Mouse (Mus musculus) lung, embryonic 16.5 days (tissue): ENCODE measurements around the gene Sbf1. TPM values are rescaled to one million over a fixed set of nuclear protein-coding genes. Genes with fewer than 3 reads are reported as not detected.

Experiments used
- ATAC-seq: fragments of 200-750 bp; cut with Nextera tagmentation; 2 replicates; pipeline ENCODE4 v1.8.0; 2017; ENCODE audit warnings: low read depth, mild to moderate bottlenecking, moderate library complexity
- H3K27ac ChIP-seq: fragments of 300-500 bp; sonication (generic); 2 replicates; pipeline ENCODE4 v1.5.1; 2014; ENCODE audit warnings: mild to moderate bottlenecking, control low read depth, low read length
- H3K27me3 ChIP-seq: fragments of 300-500 bp; sonication (generic); 2 replicates; pipeline ENCODE4 v1.6.1; 2014; ENCODE audit warnings: low read depth, low read length, mixed read lengths; ENCODE audit not compliant: control insufficient read depth, insufficient read depth
- H3K36me3 ChIP-seq: fragments of 300-500 bp; sonication (generic); 2 replicates; pipeline ENCODE4 v1.6.1; 2014; ENCODE audit warnings: low read length; ENCODE audit not compliant: control insufficient read depth, insufficient read depth
- H3K4me1 ChIP-seq: fragments of 300-500 bp; sonication (generic); replicated peaks from 2 replicates; pipeline ENCODE4 v1.6.1; 2014; ENCODE audit warnings: low read length, mixed read lengths; ENCODE audit not compliant: control insufficient read depth, insufficient read depth
- H3K4me2 ChIP-seq: fragments of 300-500 bp; sonication (generic); 2 replicates; pipeline ENCODE4 v1.6.1; 2014; ENCODE audit warnings: low read depth, low read length, control low read depth
- H3K4me3 ChIP-seq: fragments of 300-500 bp; sonication (generic); 2 replicates; pipeline ENCODE4 v1.5.1; 2014; ENCODE audit warnings: mild to moderate bottlenecking, low read length, control low read depth
- H3K9ac ChIP-seq: fragments of 300-500 bp; sonication (generic); 2 replicates; pipeline ENCODE4 v1.6.1; 2014; ENCODE audit warnings: low read length, control low read depth
- H3K9me3 ChIP-seq: fragments of 300-500 bp; sonication (generic); 2 replicates; pipeline ENCODE4 v1.6.1; 2016; ENCODE audit warnings: low read length; ENCODE audit not compliant: control insufficient read depth
- WGBS: fragments of 180-500 bp; shearing (Covaris S2); extraction: QIAGEN DNeasy Blood & Tissue Kit; methylation state at CpG from one replicate; pipeline ENCODE4 v1.1.7; 2014; 5-methylcytosine and 5-hydroxymethylcytosine counted together
- polyA plus RNA-seq: library from polyadenylated mRNA; unstranded; fragments of >200 nt; fragmentation: Nextera tagmentation; extraction: Ambion mirVana; gene quantifications from 2 replicates; pipeline ENCODE4 v1.2.1, GENCODE M21; 2015

Sbf1 gene
- polyA plus RNA-seq = 42.2 and 50.5 TPM in 2 replicates

DNA sequence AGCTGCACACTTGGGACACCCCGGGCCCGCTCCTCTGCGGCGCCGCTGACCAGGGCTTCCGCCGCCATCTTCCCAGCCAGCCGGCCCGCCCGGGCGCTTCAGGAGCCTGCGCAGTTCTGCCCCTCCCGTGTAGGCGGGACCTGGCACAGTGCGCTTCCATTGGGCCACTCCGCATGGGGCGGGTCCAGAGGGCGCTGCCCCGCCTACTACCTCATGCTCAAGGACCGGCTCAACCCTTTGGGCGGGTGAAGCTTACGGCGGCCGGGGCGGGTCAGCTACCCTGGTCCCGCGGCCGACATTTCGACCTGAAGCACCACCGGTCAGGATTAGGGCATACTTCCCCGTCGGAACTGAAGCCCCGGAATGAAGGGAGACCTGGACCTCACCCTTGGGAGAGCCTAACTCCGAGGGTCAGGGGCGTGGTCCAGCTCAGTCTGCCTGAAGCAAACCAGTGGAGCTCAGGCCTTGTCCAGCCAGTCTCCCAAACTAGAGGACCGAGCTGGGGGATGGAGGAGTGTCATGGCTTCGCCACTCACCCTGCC lies at the start of gene Sbf1:
Sbf1 (minus strand) TSS at position 122 of the 542 bp plus-strand sequence.
- H3K4me2 ChIP-seq = peak within 1 kb of the TSS; percentile 77
- no peaks in the 10 kb centered on the region for H3K36me3 ChIP-seq
- H3K27ac ChIP-seq = peak within 1 kb of the TSS; percentile 48; the same call in 1 of the 2 replicates
- 0% methylated on average over 34 of the region's 37 CpGs for WGBS
- no peaks in the 10 kb centered on the region for H3K27me3 ChIP-seq
- H3K9ac ChIP-seq = peak within 1 kb of the TSS; percentile 94
- peak within 1 kb of the TSS; percentile 97 for H3K4me3 ChIP-seq
- peaks cover 16% of the 10 kb centered on the region for H3K4me1 ChIP-seq
- H3K9me3 ChIP-seq = no peaks in the 10 kb centered on the region
- peak; percentile 100 for ATAC-seq

- Histone ChIP-seq H3K27me3 (no peaks in the 10 kb centered on the region), H3K4me3 (no peak overlapping the region), H3K9ac (no peak overlapping the region), H3K4me2 (no peak overlapping the region), H3K9me3 (no peaks in the 10 kb centered on the region), H3K4me1 (no peaks in the 10 kb centered on the region), H3K27ac (no peak overlapping the region), H3K36me3 (peaks cover 67% of the 10 kb centered on the region)
- ATAC-seq = peak; percentile 68
- WGBS = 70% methylated on average over 7 of the region's 7 CpGs
Measured at GRCm38 (mm10) chr15:89363051-89363450, 47.9 kb upstream of the Sbf1 start.

DNA sequence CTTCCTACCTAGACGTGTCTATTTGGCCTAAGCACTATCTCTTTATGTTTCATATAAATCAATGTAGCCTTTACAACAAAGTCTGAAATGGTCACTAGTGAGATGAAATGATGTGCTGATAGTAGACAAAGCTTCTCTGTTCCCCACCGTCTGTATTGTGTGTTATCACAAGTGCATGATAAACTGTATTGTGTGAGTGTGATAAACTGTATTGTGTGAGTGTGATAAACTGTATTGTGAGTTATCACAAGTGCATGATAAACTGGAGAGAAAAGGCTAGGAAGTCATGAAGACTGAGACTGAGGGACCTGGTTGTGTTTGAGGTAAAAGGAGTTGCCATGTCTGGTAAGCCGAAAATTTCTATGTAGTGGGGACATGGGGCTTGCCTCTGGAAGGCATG lies 43.7 kb upstream of the Sbf1 start:
- no peaks in the 10 kb centered on the region for H3K27me3 ChIP-seq
- H3K4me2 ChIP-seq = no peak overlapping the region
- no peaks in the 10 kb centered on the region for H3K9me3 ChIP-seq
- ATAC-seq = no peak
- H3K4me1 ChIP-seq = peaks cover 15% of the 10 kb centered on the region
- no peak overlapping the region for H3K9ac ChIP-seq
- WGBS = 62% methylated on average over 3 of the region's 3 CpGs
- H3K36me3 ChIP-seq = peaks cover 28% of the 10 kb centered on the region
- no peak overlapping the region for H3K4me3 ChIP-seq
- no peak overlapping the region for H3K27ac ChIP-seq

DNA sequence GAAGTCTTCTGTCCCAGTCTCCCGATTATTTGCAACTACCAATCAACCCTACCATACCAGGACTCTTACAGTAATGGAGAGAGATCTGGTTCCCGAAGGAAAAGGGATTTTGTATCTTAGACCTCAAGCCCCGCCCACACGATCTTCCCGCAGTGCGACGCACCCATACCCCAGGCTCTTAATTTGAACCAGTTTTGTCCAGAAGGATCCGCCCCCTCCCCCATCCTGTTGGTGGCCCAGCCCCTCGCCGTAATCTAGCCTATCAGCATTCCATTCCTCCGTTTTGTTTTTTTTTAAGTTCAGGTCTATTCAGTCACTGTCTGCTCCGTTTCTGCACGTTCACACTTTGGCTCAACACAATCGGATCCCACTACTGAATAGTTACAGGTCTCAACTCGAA lies 41.3 kb upstream of the Sbf1 start:
- peak overlapping the region; percentile 74 for H3K4me3 ChIP-seq
- H3K27ac ChIP-seq = peak overlapping the region; percentile 93
- H3K9me3 ChIP-seq = no peaks in the 10 kb centered on the region
- ATAC-seq = peak; percentile 87
- under 1% methylated on average over 15 of the region's 15 CpGs for WGBS
- peak overlapping the region; percentile 71 for H3K4me2 ChIP-seq
- H3K9ac ChIP-seq = peak overlapping the region; percentile 88
- peaks cover 32% of the 10 kb centered on the region for H3K36me3 ChIP-seq
- no peaks in the 10 kb centered on the region for H3K27me3 ChIP-seq
- peaks cover 15% of the 10 kb centered on the region for H3K4me1 ChIP-seq

GRCm38 (mm10) chr15:89355241-89356187 lies 40.4 kb upstream of the Sbf1 start, which contains the start of the genes Lmf2 and Ncaph2:
Lmf2 (minus strand) TSS chr15:89355659.
Ncaph2 (plus strand) TSS chr15:89355719.
- H3K36me3 ChIP-seq = peaks cover 32% of the 10 kb centered on the region

GRCm38 (mm10) chr15:89354455-89354854 lies 39.3 kb upstream of the Sbf1 start:
- H3K27me3 ChIP-seq = no peaks in the 10 kb centered on the region
- H3K4me1 ChIP-seq = peaks cover 15% of the 10 kb centered on the region
- H3K4me3 ChIP-seq = peak overlapping the region; percentile 74
- peak overlapping the region; percentile 88 for H3K9ac ChIP-seq
- WGBS = 71% methylated on average over 7 of the region's 7 CpGs
- peak overlapping the region; percentile 76 for H3K4me2 ChIP-seq
- H3K9me3 ChIP-seq = no peaks in the 10 kb centered on the region
- H3K36me3 ChIP-seq = peaks cover 35% of the 10 kb centered on the region
- no peak overlapping the region for H3K27ac ChIP-seq
- no peak for ATAC-seq

More at GRCm38 (mm10) chr15:89355241-89356187, 40.4 kb upstream of the Sbf1 start, which contains the start of the genes Lmf2 and Ncaph2:
- no peaks in the 10 kb centered on the region for H3K27me3 ChIP-seq
- no peaks in the 10 kb centered on the region for H3K9me3 ChIP-seq
- H3K9ac ChIP-seq = peak within 1 kb of the TSS; percentile 88
- peak within 1 kb of the TSS; percentile 76 for H3K4me2 ChIP-seq
- under 1% methylated on average over 59 of the region's 64 CpGs for WGBS
- ATAC-seq = peak; percentile 93
- H3K4me3 ChIP-seq = peak within 1 kb of the TSS; percentile 74
- H3K27ac ChIP-seq = peak within 1 kb of the TSS; percentile 93
- peaks cover 15% of the 10 kb centered on the region for H3K4me1 ChIP-seq

GRCm38 (mm10) chr15:89353837-89354236 lies 38.7 kb upstream of the Sbf1 start:
- ATAC-seq = no peak
- no peak overlapping the region for H3K4me3 ChIP-seq
- H3K9ac ChIP-seq = peak overlapping the region; percentile 88; the same call in 1 of the 2 replicates
- no peaks in the 10 kb centered on the region for H3K27me3 ChIP-seq
- H3K36me3 ChIP-seq = peaks cover 35% of the 10 kb centered on the region
- no peaks in the 10 kb centered on the region for H3K9me3 ChIP-seq
- H3K4me1 ChIP-seq = peaks cover 15% of the 10 kb centered on the region
- H3K27ac ChIP-seq = no peak overlapping the region
- WGBS = 94% methylated on average over 16 of the region's 16 CpGs
- H3K4me2 ChIP-seq = no peak overlapping the region

GRCm38 (mm10) chr15:89352795-89353194 lies 37.7 kb upstream of the Sbf1 start:
- H3K4me1 ChIP-seq = peaks cover 15% of the 10 kb centered on the region
- no peaks in the 10 kb centered on the region for H3K27me3 ChIP-seq
- no peak overlapping the region for H3K4me2 ChIP-seq
- H3K36me3 ChIP-seq = peaks cover 31% of the 10 kb centered on the region
- no peak overlapping the region for H3K27ac ChIP-seq
- WGBS = 97% methylated on average over 12 of the region's 12 CpGs
- H3K9ac ChIP-seq = no peak overlapping the region
- no peaks in the 10 kb centered on the region for H3K9me3 ChIP-seq
- H3K4me3 ChIP-seq = no peak overlapping the region
- ATAC-seq = no peak

- Histone ChIP-seq H3K4me2 (no peak overlapping the region), H3K4me1 (peaks cover 8% of the 10 kb centered on the region), H3K36me3 (peaks cover 31% of the 10 kb centered on the region), H3K9me3 (no peaks in the 10 kb centered on the region), H3K27me3 (no peaks in the 10 kb centered on the region), H3K4me3 (no peak overlapping the region), H3K27ac (no peak overlapping the region), H3K9ac (no peak overlapping the region)
- no peak for ATAC-seq
- WGBS = 90% methylated on average over 14 of the region's 14 CpGs
Measured at GRCm38 (mm10) chr15:89352054-89352453, 36.9 kb upstream of the Sbf1 start.
